Mouse (Mus musculus): ENCODE results near the gene Prmt3.

DNA sequence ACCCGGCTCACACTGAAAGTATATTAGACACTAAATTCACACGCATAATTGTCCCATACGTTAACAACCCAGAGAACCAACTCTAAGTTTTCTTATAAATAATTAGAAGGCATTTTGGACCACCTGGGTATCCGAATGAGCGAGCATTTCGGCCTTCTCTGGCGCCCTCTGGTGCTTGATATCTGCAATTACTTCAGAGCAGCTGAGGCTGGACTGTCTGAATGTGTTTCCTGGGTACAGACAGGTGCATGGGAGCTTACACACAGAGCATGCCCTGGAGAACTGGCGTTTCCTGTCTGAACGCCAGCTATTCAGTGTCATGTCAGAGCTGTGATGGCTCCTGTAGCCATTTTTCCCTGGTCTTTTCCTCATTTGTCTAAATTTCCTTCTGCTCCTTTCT is 23.4 kb upstream of the Prmt3 start:
- TF ChIP-seq CTCF (IDR thresholded peaks at IDR 0.05; ENCODE audit: low read depth) (peak; percentile 92), EP300 (IDR thresholded peaks at IDR 0.05; ENCODE audit: low read depth) (no peak)
